Mouse (Mus musculus): ENCODE measurements around the gene Lzic. TPM values are rescaled to one million over a fixed set of nuclear protein-coding genes. Genes with fewer than 3 reads are reported as not detected.

Gene Lzic
- total RNA-seq (2014; rRNA removed) (44.3 and 54.7 TPM in 2 replicates), polyA plus RNA-seq (2015; fragmentation: Nextera tagmentation; extraction: Ambion mirVana) (34.4 and 39.3 TPM in 2 replicates)

GRCm38 (mm10) chr4:149485053-149485824, at the start of gene Lzic, which contains the start of gene Nmnat1:
TSS of gene Lzic (plus strand) at chr4:149485229.
TSS of gene Nmnat1 (minus strand) at chr4:149485202.
- H3K4me3 ChIP-seq (ENCODE audit: low read depth, low read length) = peak within 1 kb of the TSS; percentile 75
- no peaks in the 10 kb centered on the region for H3K9me3 ChIP-seq (ENCODE audit: low read length)
- peak within 1 kb of the TSS; percentile 82 for H3K9ac ChIP-seq (replicated peaks; ENCODE audit: low read length, poor library complexity, severe bottlenecking)
- under 1% methylated on average over 59 of the region's 60 CpGs for WGBS
- ATAC-seq (ENCODE audit: low FRiP score) (peak; percentile 97), DNase-seq (ENCODE audit: low spot score) (peak; percentile 95)
- peak within 1 kb of the TSS; percentile 62 for H3K27ac ChIP-seq (ENCODE audit: low read depth, low read length)
- H3K36me3 ChIP-seq (ENCODE audit: insufficient read depth, low read length) = peaks cover 23% of the 10 kb centered on the region
- H3K27me3 ChIP-seq (ENCODE audit: insufficient read depth, low read length) = no peaks in the 10 kb centered on the region
- H3K4me2 ChIP-seq (ENCODE audit: low read depth, low read length, poor library complexity, severe bottlenecking) = peak within 1 kb of the TSS; percentile 58
- TF ChIP-seq CTCF (IDR thresholded peaks at IDR 0.05) = peak; percentile 30
- H3K4me1 ChIP-seq (ENCODE audit: insufficient read depth, low read length) = no peaks in the 10 kb centered on the region

DNA sequence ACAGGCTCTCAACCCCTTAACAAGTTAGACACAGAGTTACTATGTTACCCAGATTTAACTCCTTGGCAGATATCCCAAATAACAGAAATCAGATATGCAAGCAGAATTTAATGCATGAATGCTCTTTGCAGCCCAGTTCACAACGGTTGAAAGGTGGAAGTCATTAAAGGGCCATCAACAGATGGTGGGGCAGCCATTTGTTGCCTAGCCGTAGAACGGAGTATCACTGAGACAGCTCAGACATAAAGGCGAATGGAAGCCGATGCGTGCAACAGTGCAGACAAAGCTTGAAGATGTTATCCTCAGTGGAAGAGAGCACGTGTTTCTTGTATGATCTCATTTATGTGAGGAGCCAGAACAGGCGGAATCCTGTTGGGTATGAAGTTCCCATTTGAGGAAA, 44.5 kb upstream of the Lzic start:
- no peak for ATAC-seq (ENCODE audit: low FRiP score)
- WGBS = 74% methylated on average over 8 of the region's 8 CpGs

GRCm38 (mm10) chr4:149442436-149442835, 42.6 kb upstream of the Lzic start:
- H3K36me3 ChIP-seq (ENCODE audit: insufficient read depth, low read length) = no peaks in the 10 kb centered on the region
- WGBS = 58% methylated on average over 3 of the region's 3 CpGs
- H3K27ac ChIP-seq (ENCODE audit: low read depth, low read length) = no peak overlapping the region
- no peak overlapping the region for H3K9ac ChIP-seq (replicated peaks; ENCODE audit: low read length, poor library complexity, severe bottlenecking)
- no peak for TF ChIP-seq CTCF (IDR thresholded peaks at IDR 0.05)
- no peak for ATAC-seq (ENCODE audit: low FRiP score)
- no peak for DNase-seq (ENCODE audit: low spot score)
- H3K4me1 ChIP-seq (ENCODE audit: insufficient read depth, low read length) = no peaks in the 10 kb centered on the region
- H3K9me3 ChIP-seq (ENCODE audit: low read length) = no peaks in the 10 kb centered on the region
- no peak overlapping the region for H3K4me3 ChIP-seq (ENCODE audit: low read depth, low read length)
- no peaks in the 10 kb centered on the region for H3K27me3 ChIP-seq (ENCODE audit: insufficient read depth, low read length)
- H3K4me2 ChIP-seq (ENCODE audit: low read depth, low read length, poor library complexity, severe bottlenecking) = no peak overlapping the region

More for the DNA sequence above, 44.5 kb upstream of the Lzic start:
- Histone ChIP-seq H3K4me1 (ENCODE audit: insufficient read depth, low read length) (no peaks in the 10 kb centered on the region), H3K27ac (ENCODE audit: low read depth, low read length) (no peak overlapping the region), H3K4me2 (ENCODE audit: low read depth, low read length, poor library complexity, severe bottlenecking) (no peak overlapping the region), H3K36me3 (ENCODE audit: insufficient read depth, low read length) (no peaks in the 10 kb centered on the region), H3K4me3 (ENCODE audit: low read depth, low read length) (no peak overlapping the region), H3K27me3 (ENCODE audit: insufficient read depth, low read length) (no peaks in the 10 kb centered on the region), H3K9ac (replicated peaks; ENCODE audit: low read length, poor library complexity, severe bottlenecking) (no peak overlapping the region), H3K9me3 (ENCODE audit: low read length) (no peaks in the 10 kb centered on the region)
- TF ChIP-seq CTCF (IDR thresholded peaks at IDR 0.05) = no peak
- DNase-seq (ENCODE audit: low spot score) = no peak

- H3K4me3 ChIP-seq (ENCODE audit: low read depth, low read length) = peak overlapping the region; percentile 33; the same call in 1 of the 2 replicates
- H3K4me2 ChIP-seq (ENCODE audit: low read depth, low read length, poor library complexity, severe bottlenecking) = peak overlapping the region; percentile 54
- WGBS = 70% methylated on average over 1 of the region's 1 CpGs
- H3K27ac ChIP-seq (ENCODE audit: low read depth, low read length) = peak overlapping the region; percentile 89
- H3K9ac ChIP-seq (replicated peaks; ENCODE audit: low read length, poor library complexity, severe bottlenecking) = no peak overlapping the region
- DNase-seq (ENCODE audit: low spot score) = no peak
- TF ChIP-seq CTCF (IDR thresholded peaks at IDR 0.05) = no peak
- no peak for ATAC-seq (ENCODE audit: low FRiP score)
- no peaks in the 10 kb centered on the region for H3K27me3 ChIP-seq (ENCODE audit: insufficient read depth, low read length)
- no peaks in the 10 kb centered on the region for H3K36me3 ChIP-seq (ENCODE audit: insufficient read depth, low read length)
- H3K4me1 ChIP-seq (ENCODE audit: insufficient read depth, low read length) = no peaks in the 10 kb centered on the region
- no peaks in the 10 kb centered on the region for H3K9me3 ChIP-seq (ENCODE audit: low read length)
These were observed 40.6 kb upstream of the Lzic start for GRCm38 (mm10) chr4:149444465-149444864.

- Histone ChIP-seq H3K4me2 (ENCODE audit: low read depth, low read length, poor library complexity, severe bottlenecking) (peak overlapping the region; percentile 54), H3K9ac (replicated peaks; ENCODE audit: low read length, poor library complexity, severe bottlenecking) (peak overlapping the region; percentile 65), H3K27me3 (ENCODE audit: insufficient read depth, low read length) (no peaks in the 10 kb centered on the region), H3K9me3 (ENCODE audit: low read length) (no peaks in the 10 kb centered on the region), H3K4me3 (ENCODE audit: low read depth, low read length) (peak overlapping the region; percentile 33), H3K27ac (ENCODE audit: low read depth, low read length) (peak overlapping the region; percentile 89), H3K4me1 (ENCODE audit: insufficient read depth, low read length) (no peaks in the 10 kb centered on the region), H3K36me3 (ENCODE audit: insufficient read depth, low read length) (no peaks in the 10 kb centered on the region)
- under 1% methylated on average over 36 of the region's 36 CpGs for WGBS
- peak; percentile 96 for ATAC-seq (ENCODE audit: low FRiP score)
- DNase-seq (ENCODE audit: low spot score) = peak; percentile 97
- TF ChIP-seq CTCF (IDR thresholded peaks at IDR 0.05) = peak; percentile 98
These were observed 39.9 kb upstream of the Lzic start for GRCm38 (mm10) chr4:149444964-149445701.
